Mouse (Mus musculus): ENCODE data around the gene Thsd4. TPM values are rescaled to one million over a fixed set of nuclear protein-coding genes. Genes with fewer than 3 reads are reported as not detected.

The Thsd4 gene
- polyA plus RNA-seq, 1 experiment, result 2.6 TPM

GRCm38 (mm10) chr9:60247998-60248397 is 273.8 kb downstream of the Thsd4 start:
- TF ChIP-seq POLR2A (IDR thresholded peaks at IDR 0.05; ENCODE audit: extremely low read depth, insufficient read depth, low read length) (no peak), CTCF (IDR thresholded peaks at IDR 0.05; ENCODE audit: extremely low read depth, insufficient read depth, low read length) (no peak)
- Histone ChIP-seq H3K4me1 (ENCODE audit: control insufficient read depth, insufficient read depth, low read length) (no peaks in the 10 kb centered on the region), H3K4me3 (ENCODE audit: insufficient read depth, low read length) (no peak overlapping the region), H3K27ac (ENCODE audit: insufficient read depth, low read length) (no peak overlapping the region)

DNA sequence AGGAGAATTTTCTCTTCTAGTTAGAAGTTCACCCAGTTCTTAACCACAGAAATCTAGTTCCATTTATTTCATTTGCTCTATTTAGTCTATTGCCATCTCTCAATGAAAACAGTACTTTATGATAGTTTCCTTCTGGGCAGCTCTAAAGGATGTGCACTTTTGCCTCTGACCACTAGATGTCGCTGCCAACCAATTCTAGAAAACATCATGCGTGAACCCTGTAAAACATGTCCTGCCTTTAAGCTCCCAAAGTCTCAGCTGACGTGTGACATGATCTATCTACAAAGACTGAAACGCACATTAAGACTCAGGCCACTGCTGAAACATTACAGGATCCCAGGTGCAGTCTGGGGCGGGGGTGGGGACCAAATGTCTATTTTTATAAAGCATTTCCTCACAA is 276.9 kb downstream of the Thsd4 start:
- no peak overlapping the region for H3K27ac ChIP-seq (ENCODE audit: insufficient read depth, low read length)
- no peak overlapping the region for H3K4me3 ChIP-seq (ENCODE audit: insufficient read depth, low read length)
- H3K4me1 ChIP-seq (ENCODE audit: control insufficient read depth, insufficient read depth, low read length), result no peaks in the 10 kb centered on the region
- TF ChIP-seq CTCF (IDR thresholded peaks at IDR 0.05; ENCODE audit: extremely low read depth, insufficient read depth, low read length) (peak; percentile 95), POLR2A (IDR thresholded peaks at IDR 0.05; ENCODE audit: extremely low read depth, insufficient read depth, low read length) (no peak)

DNA sequence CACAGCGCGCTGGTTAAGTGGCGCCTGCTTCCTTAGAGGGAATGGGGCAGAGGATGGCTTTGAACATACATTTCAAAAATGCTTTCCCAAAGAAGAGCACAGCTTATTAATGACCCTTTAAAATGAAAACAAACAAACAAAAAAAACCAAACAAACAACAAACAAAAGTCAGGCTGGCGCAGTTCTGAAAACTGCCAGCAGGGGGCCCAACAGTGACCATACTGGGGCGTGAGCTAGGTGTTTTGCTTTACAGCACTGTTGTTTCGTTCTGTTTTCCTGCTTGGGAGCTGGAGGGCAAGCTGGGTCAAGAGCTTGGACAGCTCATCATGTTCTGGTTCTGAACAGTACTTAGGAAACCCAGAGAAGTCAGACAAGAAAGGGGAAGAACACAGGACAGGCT is 278.3 kb downstream of the Thsd4 start:
- Histone ChIP-seq H3K4me1 (ENCODE audit: control insufficient read depth, insufficient read depth, low read length) (no peaks in the 10 kb centered on the region), H3K4me3 (ENCODE audit: insufficient read depth, low read length) (no peak overlapping the region), H3K27ac (ENCODE audit: insufficient read depth, low read length) (no peak overlapping the region)
- TF ChIP-seq POLR2A (IDR thresholded peaks at IDR 0.05; ENCODE audit: extremely low read depth, insufficient read depth, low read length), result no peak
- peak; percentile 57 for TF ChIP-seq CTCF (IDR thresholded peaks at IDR 0.05; ENCODE audit: extremely low read depth, insufficient read depth, low read length)

- no peak overlapping the region for H3K4me3 ChIP-seq (ENCODE audit: insufficient read depth, low read length)
- H3K4me1 ChIP-seq (ENCODE audit: control insufficient read depth, insufficient read depth, low read length), result no peaks in the 10 kb centered on the region
- no peak overlapping the region for H3K27ac ChIP-seq (ENCODE audit: insufficient read depth, low read length)
- peak; percentile 93 for TF ChIP-seq CTCF (IDR thresholded peaks at IDR 0.05; ENCODE audit: extremely low read depth, insufficient read depth, low read length)
- TF ChIP-seq POLR2A (IDR thresholded peaks at IDR 0.05; ENCODE audit: extremely low read depth, insufficient read depth, low read length), result no peak
Measured at GRCm38 (mm10) chr9:60237667-60238066, 284.2 kb downstream of the Thsd4 start.

DNA sequence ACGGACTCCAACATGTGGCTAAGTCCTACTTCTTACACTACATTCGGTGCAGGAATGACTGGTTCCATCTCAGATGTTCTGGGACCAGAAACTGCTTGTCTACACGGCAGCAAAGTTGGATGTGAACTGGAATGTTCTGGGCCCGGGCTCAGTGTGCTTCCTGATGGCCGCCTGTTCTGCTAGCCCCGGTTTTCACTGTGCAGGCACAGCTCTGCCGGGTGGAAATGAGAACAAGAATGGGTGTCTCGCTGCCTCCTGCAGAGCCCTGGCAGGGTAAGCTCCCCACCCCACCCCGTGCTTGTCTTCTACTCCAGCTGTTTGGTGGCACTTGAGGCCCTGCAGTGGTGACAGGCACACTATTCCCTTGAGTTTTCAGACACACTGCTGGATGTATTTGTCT is 285.7 kb downstream of the Thsd4 start:
- Histone ChIP-seq H3K4me3 (ENCODE audit: insufficient read depth, low read length) (no peak overlapping the region), H3K27ac (ENCODE audit: insufficient read depth, low read length) (no peak overlapping the region), H3K4me1 (ENCODE audit: control insufficient read depth, insufficient read depth, low read length) (no peaks in the 10 kb centered on the region)
- TF ChIP-seq CTCF (IDR thresholded peaks at IDR 0.05; ENCODE audit: extremely low read depth, insufficient read depth, low read length) (no peak), POLR2A (IDR thresholded peaks at IDR 0.05; ENCODE audit: extremely low read depth, insufficient read depth, low read length) (no peak)

GRCm38 (mm10) chr9:60234233-60235115 is 287.4 kb downstream of the Thsd4 start:
- H3K27ac ChIP-seq (ENCODE audit: insufficient read depth, low read length), result no peak overlapping the region
- no peaks in the 10 kb centered on the region for H3K4me1 ChIP-seq (ENCODE audit: control insufficient read depth, insufficient read depth, low read length)
- no peak overlapping the region for H3K4me3 ChIP-seq (ENCODE audit: insufficient read depth, low read length)
- no peak for TF ChIP-seq POLR2A (IDR thresholded peaks at IDR 0.05; ENCODE audit: extremely low read depth, insufficient read depth, low read length)
- no peak for TF ChIP-seq CTCF (IDR thresholded peaks at IDR 0.05; ENCODE audit: extremely low read depth, insufficient read depth, low read length)

- no peak overlapping the region for H3K4me3 ChIP-seq (ENCODE audit: insufficient read depth, low read length)
- TF ChIP-seq POLR2A (IDR thresholded peaks at IDR 0.05; ENCODE audit: extremely low read depth, insufficient read depth, low read length) (no peak), CTCF (IDR thresholded peaks at IDR 0.05; ENCODE audit: extremely low read depth, insufficient read depth, low read length) (no peak)
- H3K4me1 ChIP-seq (ENCODE audit: control insufficient read depth, insufficient read depth, low read length), result no peaks in the 10 kb centered on the region
- no peak overlapping the region for H3K27ac ChIP-seq (ENCODE audit: insufficient read depth, low read length)
Measured at GRCm38 (mm10) chr9:60231981-60232881, 289.6 kb downstream of the Thsd4 start.

- no peak overlapping the region for H3K4me3 ChIP-seq (ENCODE audit: insufficient read depth, low read length)
- H3K27ac ChIP-seq (ENCODE audit: insufficient read depth, low read length), result no peak overlapping the region
- no peak for TF ChIP-seq CTCF (IDR thresholded peaks at IDR 0.05; ENCODE audit: extremely low read depth, insufficient read depth, low read length)
- no peak for TF ChIP-seq POLR2A (IDR thresholded peaks at IDR 0.05; ENCODE audit: extremely low read depth, insufficient read depth, low read length)
- no peaks in the 10 kb centered on the region for H3K4me1 ChIP-seq (ENCODE audit: control insufficient read depth, insufficient read depth, low read length)
Measured at GRCm38 (mm10) chr9:60229496-60229895, 292.4 kb downstream of the Thsd4 start.

DNA sequence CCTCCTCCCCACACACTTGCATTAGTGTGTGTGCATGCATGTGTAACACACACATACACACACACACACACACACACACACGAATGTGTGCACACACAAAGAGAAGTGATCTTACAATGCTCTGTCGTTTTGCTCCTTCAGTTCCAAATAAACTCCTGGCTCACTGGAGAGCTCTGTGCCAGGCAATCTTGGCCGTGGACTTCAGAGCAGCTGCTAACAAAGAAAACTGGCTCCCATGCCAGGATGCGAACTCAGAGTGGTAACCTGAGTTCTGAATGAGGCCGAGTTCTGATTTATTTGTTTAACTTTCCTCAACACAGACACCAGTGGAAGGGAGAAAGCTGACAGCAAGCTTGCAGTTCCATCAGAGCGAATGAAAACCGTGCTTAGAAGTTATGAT is 294.1 kb downstream of the Thsd4 start:
- TF ChIP-seq CTCF (IDR thresholded peaks at IDR 0.05; ENCODE audit: extremely low read depth, insufficient read depth, low read length) (no peak), POLR2A (IDR thresholded peaks at IDR 0.05; ENCODE audit: extremely low read depth, insufficient read depth, low read length) (no peak)
- Histone ChIP-seq H3K4me1 (ENCODE audit: control insufficient read depth, insufficient read depth, low read length) (no peaks in the 10 kb centered on the region), H3K4me3 (ENCODE audit: insufficient read depth, low read length) (no peak overlapping the region), H3K27ac (ENCODE audit: insufficient read depth, low read length) (no peak overlapping the region)

All from cortical plate, adult 2 months (tissue).